Mouse (Mus musculus) cerebellum, adult 2 months (tissue): Measurements from ENCODE around the gene Gm10944. TPM values are rescaled to one million over a fixed set of nuclear protein-coding genes. Genes with fewer than 3 reads are reported as not detected.

ENCODE experiments used
- DNase-seq, 2 experiments: peaks; one replicate each; pipeline ENCODE4 v3.0.0; 2021
- H3K27ac ChIP-seq: fragments of 200-500 bp; 2 replicates; pipeline ENCODE4 v1.5.1; 2012; ENCODE audit warnings: low read length, control low read depth, inconsistent platforms; ENCODE audit not compliant: insufficient read depth
- H3K27me3 ChIP-seq: fragments of 200-500 bp; 2 replicates; pipeline ENCODE4 v1.6.1; 2012; ENCODE audit warnings: inconsistent platforms, mild to moderate bottlenecking, low read length, moderate library complexity; ENCODE audit not compliant: control insufficient read depth, insufficient read depth
- H3K4me1 ChIP-seq: fragments of 200-500 bp; 2 replicates; pipeline ENCODE4 v1.6.1; 2011; ENCODE audit warnings: low read length; ENCODE audit not compliant: control insufficient read depth, insufficient read depth
- H3K4me3 ChIP-seq: fragments of 200-500 bp; replicated peaks from 2 replicates; pipeline ENCODE3; 2011; ENCODE audit warnings: mild to moderate bottlenecking, low read depth, low read length, control low read depth; ENCODE audit not compliant: insufficient read depth
- CTCF ChIP-seq: fragments of 200-500 bp; IDR thresholded peaks from 2 replicates; pipeline ENCODE4 v1.5.1; 2011; ENCODE audit warnings: low read depth, mild to moderate bottlenecking, control low read depth, low read length, moderate library complexity, borderline replicate concordance; ENCODE audit not compliant: insufficient read depth
- POLR2A ChIP-seq: fragments of 200-500 bp; IDR thresholded peaks from 2 replicates; pipeline ENCODE4 v1.6.1; 2011; ENCODE audit warnings: low read length, control low read depth, borderline replicate concordance; ENCODE audit not compliant: insufficient read depth
- WGBS: fragments of 180-500 bp; shearing (Covaris S2); methylation state at CpG from one replicate; pipeline ENCODE4 v1.1.7; 2018; 5-methylcytosine and 5-hydroxymethylcytosine counted together
- polyA plus RNA-seq: library from polyadenylated mRNA; depleted of rRNA; stranded (reverse); fragments of >200 nt; gene quantifications from 2 replicates; pipeline ENCODE4 v1.2.3, GENCODE M21; 2012; rRNA removed

The Gm10944 gene
- not detected in 2 replicates for polyA plus RNA-seq

- no peak for TF ChIP-seq POLR2A
- no peak for TF ChIP-seq CTCF
Measured at GRCm38 (mm10) chr10:10681048-10681447, at the start of gene Gm10944. Gene Gm10944, plus strand, starts transcription at chr10:10681348.

GRCm38 (mm10) chr10:10655991-10656390, 25.2 kb upstream of the Gm10944 start:
- Histone ChIP-seq H3K27me3 (no peaks in the 10 kb centered on the region), H3K27ac (no peak overlapping the region), H3K4me3 (no peak overlapping the region), H3K4me1 (no peaks in the 10 kb centered on the region)
- DNase-seq = no peak
- TF ChIP-seq CTCF (no peak), POLR2A (no peak)

More at GRCm38 (mm10) chr10:10681048-10681447, at the start of gene Gm10944:
- no peaks in the 10 kb centered on the region for H3K4me1 ChIP-seq
- WGBS = 96% methylated on average over 1 of the region's 1 CpGs
- DNase-seq = no peak
- no peak within 1 kb of the TSS for H3K27ac ChIP-seq
- no peak within 1 kb of the TSS for H3K4me3 ChIP-seq
- H3K27me3 ChIP-seq = no peaks in the 10 kb centered on the region

- Histone ChIP-seq H3K27ac (no peak overlapping the region), H3K4me3 (no peak overlapping the region), H3K27me3 (no peaks in the 10 kb centered on the region), H3K4me1 (no peaks in the 10 kb centered on the region)
- DNase-seq = peak in 1 of 2 experiments; percentile 40
- 52% methylated on average over 4 of the region's 4 CpGs for WGBS
- no peak for TF ChIP-seq CTCF
- no peak for TF ChIP-seq POLR2A
Measured at GRCm38 (mm10) chr10:10656621-10657020, 24.5 kb upstream of the Gm10944 start.

GRCm38 (mm10) chr10:10659161-10659560, 22.0 kb upstream of the Gm10944 start:
- H3K4me1 ChIP-seq = no peaks in the 10 kb centered on the region
- TF ChIP-seq CTCF (no peak), POLR2A (no peak)
- no peak overlapping the region for H3K4me3 ChIP-seq
- H3K27ac ChIP-seq = no peak overlapping the region
- 18% methylated on average over 3 of the region's 3 CpGs for WGBS
- DNase-seq = peak; percentile 12 to 84
- no peaks in the 10 kb centered on the region for H3K27me3 ChIP-seq

- 88% methylated on average over 3 of the region's 3 CpGs for WGBS
- Histone ChIP-seq H3K27ac (no peak overlapping the region; the same call in 1 of the 2 replicates), H3K4me1 (no peaks in the 10 kb centered on the region), H3K4me3 (no peak overlapping the region), H3K27me3 (no peaks in the 10 kb centered on the region)
- DNase-seq = no peak
- TF ChIP-seq POLR2A = no peak
- TF ChIP-seq CTCF = no peak
Measured at GRCm38 (mm10) chr10:10659976-10660375, 21.2 kb upstream of the Gm10944 start.

GRCm38 (mm10) chr10:10688907-10689667, 7.9 kb downstream of the Gm10944 start:
- no peak overlapping the region for H3K27ac ChIP-seq
- H3K4me1 ChIP-seq = peaks cover 5% of the 10 kb centered on the region; the same call in 1 of the 2 replicates
- DNase-seq = no peak
- H3K4me3 ChIP-seq = no peak overlapping the region
- 35% methylated on average over 35 of the region's 35 CpGs for WGBS
- no peaks in the 10 kb centered on the region for H3K27me3 ChIP-seq
- TF ChIP-seq CTCF (no peak), POLR2A (no peak)

GRCm38 (mm10) chr10:10689668-10690223, 8.6 kb downstream of the Gm10944 start:
- WGBS = 52% methylated on average over 11 of the region's 11 CpGs
- no peak overlapping the region for H3K27ac ChIP-seq

GRCm38 (mm10) chr10:10697497-10697896, 16.3 kb downstream of the Gm10944 start:
- no peak for DNase-seq
- TF ChIP-seq POLR2A (no peak), CTCF (no peak)
- Histone ChIP-seq H3K27me3 (no peaks in the 10 kb centered on the region), H3K4me3 (no peak overlapping the region), H3K4me1 (no peaks in the 10 kb centered on the region), H3K27ac (no peak overlapping the region)
- WGBS = 76% methylated on average over 6 of the region's 6 CpGs

More at GRCm38 (mm10) chr10:10689668-10690223, 8.6 kb downstream of the Gm10944 start:
- peaks cover 5% of the 10 kb centered on the region; the same call in 1 of the 2 replicates for H3K4me1 ChIP-seq
- H3K27me3 ChIP-seq = no peaks in the 10 kb centered on the region
- DNase-seq = no peak
- H3K4me3 ChIP-seq = no peak overlapping the region
- TF ChIP-seq CTCF = no peak
